Mouse (Mus musculus) heart, adult 10 weeks (tissue): ENCODE results near the gene Gm13691. TPM values are rescaled to one million over a fixed set of nuclear protein-coding genes. Genes with fewer than 3 reads are reported as not detected.

Source experiments
- polyA plus RNA-seq: library from polyadenylated mRNA; stranded (reverse); fragments of 350-450 nt; fragmentation: Illumina TruSeq; extraction: RNeasy Lipid Tissue Mini Kit (QIAGEN cat#74804); gene quantifications from one replicate; pipeline ENCODE4 v1.2.3, GENCODE M21; 2014; ENCODE audit warnings: low read depth, low replicate concordance

Gm13691 gene
- polyA plus RNA-seq, result not detected

DNA sequence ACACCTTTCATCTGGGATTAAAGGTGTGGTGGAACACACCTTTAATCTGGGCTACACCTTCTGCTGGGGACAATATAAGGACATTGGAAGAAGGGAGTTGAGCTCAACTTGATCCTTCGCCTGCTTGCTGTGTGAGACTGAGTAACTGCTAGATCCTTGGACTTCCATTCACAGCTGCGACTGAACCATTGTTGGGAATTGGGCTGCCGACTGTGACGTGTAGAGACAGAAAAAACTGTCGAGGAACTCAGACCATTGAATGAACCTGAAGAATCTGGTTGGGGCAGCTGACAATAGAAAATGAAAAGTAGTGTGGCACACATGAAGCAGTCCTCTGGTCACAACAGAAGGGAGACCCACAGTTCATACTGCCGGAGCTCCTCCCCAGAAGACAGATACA, at the start of gene Gm13691:
Gene Gm13691, plus strand, starts transcription at position 301 of the 400 bp plus-strand sequence.

GRCm38 (mm10) chr2:83940931-83941361, 49.4 kb upstream of the Gm13691 start, which contains the start of gene Zswim2:
TSS of gene Zswim2 (minus strand) at chr2:83941228.

DNA sequence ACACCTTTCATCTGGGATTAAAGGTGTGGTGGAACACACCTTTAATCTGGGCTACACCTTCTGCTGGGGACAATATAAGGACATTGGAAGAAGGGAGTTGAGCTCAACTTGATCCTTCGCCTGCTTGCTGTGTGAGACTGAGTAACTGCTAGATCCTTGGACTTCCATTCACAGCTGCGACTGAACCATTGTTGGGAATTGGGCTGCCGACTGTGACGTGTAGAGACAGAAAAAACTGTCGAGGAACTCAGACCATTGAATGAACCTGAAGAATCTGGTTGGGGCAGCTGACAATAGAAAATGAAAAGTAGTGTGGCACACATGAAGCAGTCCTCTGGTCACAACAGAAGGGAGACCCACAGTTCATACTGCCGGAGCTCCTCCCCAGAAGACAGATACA, 35.0 kb upstream of the Gm13691 start, which contains the start of gene Gm13698:
Gene Gm13698, plus strand, starts transcription at position 301 of the 400 bp plus-strand sequence.

DNA sequence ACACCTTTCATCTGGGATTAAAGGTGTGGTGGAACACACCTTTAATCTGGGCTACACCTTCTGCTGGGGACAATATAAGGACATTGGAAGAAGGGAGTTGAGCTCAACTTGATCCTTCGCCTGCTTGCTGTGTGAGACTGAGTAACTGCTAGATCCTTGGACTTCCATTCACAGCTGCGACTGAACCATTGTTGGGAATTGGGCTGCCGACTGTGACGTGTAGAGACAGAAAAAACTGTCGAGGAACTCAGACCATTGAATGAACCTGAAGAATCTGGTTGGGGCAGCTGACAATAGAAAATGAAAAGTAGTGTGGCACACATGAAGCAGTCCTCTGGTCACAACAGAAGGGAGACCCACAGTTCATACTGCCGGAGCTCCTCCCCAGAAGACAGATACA, 29.1 kb upstream of the Gm13691 start, which contains the start of gene Gm13693:
Gene Gm13693, plus strand, starts transcription at position 301 of the 400 bp plus-strand sequence.

GRCm38 (mm10) chr2:83967013-83967412, 23.3 kb upstream of the Gm13691 start, which contains the start of gene Gm13695:
TSS of gene Gm13695 (plus strand) at chr2:83967313.

GRCm38 (mm10) chr2:83972823-83973222, 17.5 kb upstream of the Gm13691 start, which contains the start of gene Gm13696:
TSS of gene Gm13696 (plus strand) at chr2:83973123.

GRCm38 (mm10) chr2:83978633-83979032, 11.7 kb upstream of the Gm13691 start, which contains the start of gene Gm13694:
TSS of gene Gm13694 (plus strand) at chr2:83978933.

DNA sequence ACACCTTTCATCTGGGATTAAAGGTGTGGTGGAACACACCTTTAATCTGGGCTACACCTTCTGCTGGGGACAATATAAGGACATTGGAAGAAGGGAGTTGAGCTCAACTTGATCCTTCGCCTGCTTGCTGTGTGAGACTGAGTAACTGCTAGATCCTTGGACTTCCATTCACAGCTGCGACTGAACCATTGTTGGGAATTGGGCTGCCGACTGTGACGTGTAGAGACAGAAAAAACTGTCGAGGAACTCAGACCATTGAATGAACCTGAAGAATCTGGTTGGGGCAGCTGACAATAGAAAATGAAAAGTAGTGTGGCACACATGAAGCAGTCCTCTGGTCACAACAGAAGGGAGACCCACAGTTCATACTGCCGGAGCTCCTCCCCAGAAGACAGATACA, 5.9 kb upstream of the Gm13691 start, which contains the start of gene Gm13697:
Gene Gm13697, plus strand, starts transcription at position 301 of the 400 bp plus-strand sequence.

Other genes with a start within 250 kb of the Gm13691 start
- 0.55 TPM for gene Fam171b, start 177.9 kb upstream of the Gm13691 start, polyA plus RNA-seq
- not detected for gene Zswim2, start 49.3 kb upstream of the Gm13691 start, polyA plus RNA-seq
- not detected for gene Gm13698, start 34.9 kb upstream of the Gm13691 start, polyA plus RNA-seq
- gene Gm13693, start 29.1 kb upstream of the Gm13691 start, polyA plus RNA-seq, result not detected
- gene Gm13695, start 23.2 kb upstream of the Gm13691 start, polyA plus RNA-seq, result not detected
- not detected for gene Gm13696, start 17.4 kb upstream of the Gm13691 start, polyA plus RNA-seq
- gene Gm13694, start 11.6 kb upstream of the Gm13691 start, polyA plus RNA-seq, result not detected
- gene Gm13697, start 5.8 kb upstream of the Gm13691 start, polyA plus RNA-seq, result not detected